Mouse (Mus musculus) forebrain, embryonic 11.5 days (tissue): ENCODE measurements at regions not wholly inside any gene's neighbourhood (a gene's known extent, or its start where the extent isn't known, plus 50 kb on each side); places are given as distances from the start of the nearest gene placed in this dataset.
"Not testable (repeated sequence)": the region's sequence is repeated elsewhere in the genome, so short reads cannot be mapped to it uniquely, and the experiment has no call there.

ENCODE experiments used
- ATAC-seq: fragments of 200-750 bp; cut with Nextera tagmentation; replicated peaks from 2 replicates; pipeline ENCODE4 v1.8.0; 2017; ENCODE audit warnings: moderate TSS enrichment; ENCODE audit not compliant: low FRiP score
- DNase-seq: peaks from one replicate; pipeline ENCODE4 v3.0.0-alpha.2; 2017; ENCODE audit warnings: low spot score
- H3K27ac ChIP-seq: fragments of 300-500 bp; sonication (generic); 2 replicates; pipeline ENCODE4 v1.5.1; 2014; ENCODE audit warnings: low read depth, low read length
- H3K27me3 ChIP-seq: fragments of 300-500 bp; sonication (generic); 2 replicates; pipeline ENCODE4 v1.6.1; 2014; ENCODE audit warnings: mild to moderate bottlenecking, low read length, mixed read lengths; ENCODE audit not compliant: control insufficient read depth, insufficient read depth
- H3K36me3 ChIP-seq: fragments of 300-500 bp; sonication (generic); 2 replicates; pipeline ENCODE4 v1.6.1; 2014; ENCODE audit warnings: mild to moderate bottlenecking, low read length, moderate library complexity, mixed read lengths; ENCODE audit not compliant: control insufficient read depth, insufficient read depth
- H3K4me1 ChIP-seq: fragments of 300-500 bp; sonication (generic); replicated peaks from 2 replicates; pipeline ENCODE4 v1.6.1; 2014; ENCODE audit warnings: low read length, mixed read lengths; ENCODE audit not compliant: control insufficient read depth, insufficient read depth
- H3K4me2 ChIP-seq: fragments of 300-500 bp; sonication (generic); 2 replicates; pipeline ENCODE4 v1.6.1; 2014; ENCODE audit warnings: low read depth, mild to moderate bottlenecking, low read length, moderate library complexity, mixed read lengths; ENCODE audit not compliant: severe bottlenecking
- H3K4me3 ChIP-seq: fragments of 300-500 bp; sonication (generic); 2 replicates; pipeline ENCODE4 v1.5.1; 2014; ENCODE audit warnings: low read depth, low read length
- H3K9ac ChIP-seq: fragments of 300-500 bp; sonication (generic); 2 replicates; pipeline ENCODE4 v1.6.1; 2014; ENCODE audit warnings: low read length
- H3K9me3 ChIP-seq: fragments of 300-500 bp; sonication (generic); 2 replicates; pipeline ENCODE4 v1.6.1; 2016; ENCODE audit warnings: low read length, mixed read lengths; ENCODE audit not compliant: control insufficient read depth
- WGBS: fragments of 180-500 bp; shearing (Covaris S2); extraction: QIAGEN DNeasy Blood & Tissue Kit; methylation state at CpG from one replicate; pipeline ENCODE4 v1.1.7; 2014; 5-methylcytosine and 5-hydroxymethylcytosine counted together

DNA sequence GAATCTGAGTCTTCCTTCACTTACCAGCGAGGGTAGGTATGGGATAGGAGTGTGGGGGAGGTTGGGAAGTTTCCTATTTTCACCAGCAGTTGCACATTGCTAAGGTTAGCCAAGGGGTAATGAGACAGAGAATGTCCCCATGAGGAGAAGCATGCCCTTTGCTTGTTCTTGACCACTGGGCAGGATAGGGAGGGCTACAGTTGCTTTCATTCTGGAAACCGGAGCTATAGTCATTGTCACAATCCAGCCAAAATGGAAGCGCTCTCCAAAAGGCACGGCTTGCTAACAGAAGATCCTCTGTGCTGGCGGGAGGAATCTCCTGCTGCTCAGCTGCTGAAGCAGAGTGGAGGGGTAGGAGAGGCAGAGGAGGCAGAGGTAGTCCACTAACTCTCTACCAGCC, 79.1 kb upstream of the Cntn1 start:
- no peak for ATAC-seq
- Histone ChIP-seq H3K27ac (no peak overlapping the region), H3K9me3 (no peaks in the 10 kb centered on the region), H3K4me1 (no peaks in the 10 kb centered on the region), H3K27me3 (no peaks in the 10 kb centered on the region), H3K4me3 (no peak overlapping the region), H3K4me2 (no peak overlapping the region), H3K36me3 (no peaks in the 10 kb centered on the region), H3K9ac (no peak overlapping the region)
- WGBS: 12% methylated on average over 5 of the region's 5 CpGs
- DNase-seq: no peak

DNA sequence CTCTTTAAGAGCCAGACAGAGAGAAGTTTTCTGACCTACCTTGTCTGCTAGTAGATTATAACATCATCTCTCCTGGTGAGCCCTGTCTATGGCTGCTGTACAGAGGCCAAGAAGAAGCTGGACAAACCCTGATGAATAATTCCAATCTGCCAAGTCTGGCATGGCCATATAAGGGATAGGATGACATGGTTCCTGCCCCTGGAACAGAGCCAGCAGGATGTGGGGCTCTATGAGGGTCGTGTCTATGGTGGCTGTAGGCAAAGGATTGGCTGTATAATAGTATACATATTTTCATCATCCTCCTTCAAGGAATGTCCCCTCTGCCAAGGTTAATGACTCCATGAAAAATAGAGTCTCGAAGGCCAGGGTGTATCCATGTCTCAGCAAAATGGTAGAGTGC, 75.4 kb upstream of the Cntn1 start:
- Histone ChIP-seq H3K4me1 (no peaks in the 10 kb centered on the region), H3K9ac (no peak overlapping the region), H3K4me2 (no peak overlapping the region), H3K9me3 (no peaks in the 10 kb centered on the region), H3K27ac (no peak overlapping the region), H3K36me3 (no peaks in the 10 kb centered on the region), H3K4me3 (no peak overlapping the region), H3K27me3 (no peaks in the 10 kb centered on the region)
- DNase-seq (no peak), ATAC-seq (no peak)
- 93% methylated on average over 2 of the region's 2 CpGs for WGBS

DNA sequence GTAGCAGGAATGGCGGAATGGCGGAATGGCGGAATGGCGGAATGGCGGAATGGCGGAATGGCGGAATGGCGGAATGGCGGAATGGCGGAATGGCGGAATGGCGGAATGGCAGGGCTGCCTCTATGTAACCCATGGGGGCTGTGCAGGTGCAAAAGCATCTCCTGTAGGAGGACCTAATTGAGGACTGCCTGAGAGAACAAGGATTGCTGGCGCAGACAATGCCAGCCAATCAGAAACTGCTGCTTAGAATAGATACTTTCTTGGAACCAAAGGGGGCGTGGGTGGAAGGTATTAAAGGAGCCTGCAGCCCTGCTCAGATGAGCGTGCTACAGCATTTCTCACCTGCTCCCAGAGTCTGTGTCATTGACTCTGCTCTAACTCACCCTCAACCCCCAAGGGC, 67.8 kb upstream of the Cntn1 start:
- H3K4me3 ChIP-seq, ATAC-seq, H3K4me1 ChIP-seq, H3K27ac ChIP-seq, DNase-seq, H3K9ac ChIP-seq, H3K27me3 ChIP-seq, H3K36me3 ChIP-seq, H3K4me2 ChIP-seq: not testable (repeated sequence)
- peaks cover 14% of the 10 kb centered on the region; the same call in 1 of the 2 replicates for H3K9me3 ChIP-seq
- WGBS: 98% methylated on average over 15 of the region's 15 CpGs

DNA sequence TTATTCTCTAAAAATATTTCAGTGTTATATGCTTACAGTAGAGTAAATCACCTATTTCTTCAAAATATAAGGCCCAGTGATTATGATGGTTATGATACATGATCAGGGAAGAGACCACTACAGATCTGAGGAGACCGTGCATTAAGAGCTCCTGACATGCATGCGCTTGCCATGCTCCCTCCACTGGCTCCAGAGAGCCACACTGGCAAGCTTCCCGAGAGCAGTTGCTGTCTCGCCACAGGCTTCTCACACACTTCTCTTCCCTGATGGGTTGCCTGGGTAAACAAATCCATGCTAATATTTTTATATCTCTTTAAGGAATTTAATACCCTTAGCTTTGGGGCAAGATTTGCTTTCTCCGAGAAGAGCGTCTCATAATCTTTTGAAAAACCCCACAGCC, 50.9 kb upstream of the Cntn1 start:
- Histone ChIP-seq H3K4me1 (no peaks in the 10 kb centered on the region), H3K9ac (no peak overlapping the region), H3K4me2 (no peak overlapping the region), H3K36me3 (no peaks in the 10 kb centered on the region), H3K27ac (no peak overlapping the region), H3K9me3 (no peaks in the 10 kb centered on the region), H3K4me3 (no peak overlapping the region), H3K27me3 (no peaks in the 10 kb centered on the region)
- DNase-seq: no peak
- no peak for ATAC-seq
- 83% methylated on average over 6 of the region's 6 CpGs for WGBS
